Mouse (Mus musculus) kidney, adult 18-20 months (tissue): ENCODE results near the gene Dnajc5g.

Source experiments
- DNase-seq: peaks from one replicate; pipeline ENCODE4 v3.0.0; 2021

Dnajc5g gene

DNA sequence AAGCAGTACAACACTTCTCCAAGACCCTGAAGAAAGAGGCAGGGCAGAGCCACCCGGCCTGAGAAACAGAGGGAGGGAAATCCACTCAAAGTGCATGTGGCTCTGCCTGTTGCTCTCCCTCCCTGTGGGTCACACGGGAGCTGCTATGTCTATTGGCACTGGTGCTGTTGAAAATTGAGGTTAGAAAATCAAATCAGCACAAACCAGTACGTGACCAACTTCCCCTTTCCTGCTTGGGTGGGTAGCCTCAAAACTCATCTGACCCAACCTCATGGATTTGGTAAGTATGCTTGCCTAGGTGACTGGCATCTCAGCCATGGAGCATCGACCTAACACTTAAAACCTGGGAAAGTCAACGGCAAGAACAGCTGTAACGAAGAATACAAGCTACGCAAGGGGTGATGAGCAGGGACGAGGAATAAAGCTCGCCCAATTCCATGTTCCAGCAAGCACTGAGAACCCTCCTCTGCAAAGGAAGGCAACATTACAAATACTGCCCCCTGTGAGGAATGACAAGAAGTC, at the start of gene Dnajc5g:
Dnajc5g (plus strand) TSS at position 472 of the 522 bp plus-strand sequence.
- DNase-seq = no peak

DNA sequence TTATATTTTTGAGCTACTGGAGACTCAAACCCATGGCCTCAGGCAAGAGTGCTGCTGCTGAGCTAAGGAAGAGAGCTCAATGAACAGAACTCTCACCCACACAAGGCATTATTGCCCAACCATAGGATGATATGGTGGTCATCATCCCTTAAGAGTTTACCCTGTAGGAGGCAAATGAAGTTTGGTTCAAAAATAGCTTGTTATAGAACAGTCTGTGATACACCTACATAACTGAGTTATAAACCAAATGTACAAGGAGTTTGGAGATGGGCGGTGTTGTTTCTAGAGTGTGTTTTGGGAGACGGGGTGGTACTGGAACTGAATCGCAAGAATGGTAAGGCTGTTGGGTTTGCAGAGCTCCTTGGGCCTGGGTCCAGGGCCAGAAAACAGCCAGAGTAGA, 36.3 kb upstream of the Dnajc5g start:
- DNase-seq = no peak

DNA sequence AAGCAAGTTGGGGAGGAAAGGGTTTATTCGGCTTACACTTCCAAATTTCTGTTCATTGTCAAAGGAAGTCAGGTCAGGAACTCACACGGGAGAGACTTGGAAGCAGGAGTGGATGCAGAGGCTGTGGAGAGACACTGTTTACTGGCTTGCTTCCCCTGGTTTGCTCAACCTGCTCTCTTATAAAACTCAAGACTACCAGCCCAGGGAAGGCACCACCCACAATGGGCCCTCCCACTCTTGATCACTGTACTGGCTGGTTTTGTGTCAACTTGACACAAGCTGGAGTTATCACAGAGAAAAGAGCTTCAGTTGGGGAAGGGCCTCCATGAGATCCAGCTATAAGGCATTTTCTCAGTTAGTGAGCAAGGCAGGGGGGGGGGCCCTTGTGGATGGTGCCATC, 35.0 kb upstream of the Dnajc5g start:
- no peak for DNase-seq

DNA sequence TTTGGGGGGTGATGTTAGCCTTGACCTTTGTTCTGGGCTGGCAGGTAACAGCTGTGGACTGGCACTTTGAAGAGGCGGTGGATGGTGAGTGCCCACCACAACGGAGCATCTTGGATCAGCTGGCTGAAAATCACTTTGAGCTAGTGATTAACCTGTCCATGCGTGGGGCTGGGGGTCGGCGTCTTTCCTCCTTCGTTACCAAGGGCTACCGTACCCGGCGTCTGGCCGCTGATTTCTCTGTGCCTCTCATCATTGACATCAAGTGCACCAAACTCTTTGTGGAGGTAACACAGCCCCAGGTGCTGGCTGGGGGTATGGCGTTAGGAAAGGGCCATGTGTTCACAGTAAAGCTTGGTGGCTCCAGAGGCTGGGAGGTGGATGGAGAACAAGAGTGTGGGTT, 34.3 kb upstream of the Dnajc5g start:
- no peak for DNase-seq

DNA sequence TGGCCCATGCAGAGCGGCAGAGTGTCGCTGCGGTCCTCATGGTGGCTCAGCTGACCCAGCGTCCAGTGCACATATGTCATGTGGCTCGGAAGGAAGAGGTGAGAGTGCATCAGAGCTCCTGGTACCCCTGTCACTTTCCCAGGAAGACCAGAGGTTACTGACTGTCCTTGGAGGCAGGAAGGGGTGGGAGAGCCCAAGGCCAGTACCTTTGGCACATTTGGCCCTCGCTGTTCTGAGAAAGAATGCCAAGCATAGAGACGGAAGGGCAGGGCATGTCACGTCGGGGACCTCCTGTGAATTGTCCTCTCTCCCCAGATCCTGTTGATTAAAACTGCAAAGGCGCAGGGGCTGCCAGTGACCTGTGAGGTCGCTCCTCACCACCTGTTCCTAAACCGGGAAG, 32.9 kb upstream of the Dnajc5g start:
- no peak for DNase-seq

DNA sequence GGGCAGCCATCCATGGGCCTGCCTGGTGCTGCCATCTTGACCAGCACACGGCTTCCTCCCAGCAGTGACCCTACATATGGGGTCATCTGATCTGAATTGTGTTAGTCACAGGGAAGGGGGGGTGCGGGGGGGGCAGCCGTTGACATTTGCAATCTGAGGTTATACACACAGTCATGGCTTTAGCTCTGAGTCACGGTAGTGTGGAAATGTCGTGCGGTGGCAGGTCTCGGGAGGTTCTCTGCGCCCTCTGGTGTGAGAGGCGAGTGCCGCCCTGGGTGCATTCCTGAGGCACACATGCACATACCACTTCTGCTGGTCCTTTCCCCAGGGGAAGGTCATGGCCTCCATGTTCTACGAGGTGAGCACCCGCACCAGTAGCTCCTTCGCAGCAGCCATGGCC, 29.7 kb upstream of the Dnajc5g start:
- DNase-seq = no peak

DNA sequence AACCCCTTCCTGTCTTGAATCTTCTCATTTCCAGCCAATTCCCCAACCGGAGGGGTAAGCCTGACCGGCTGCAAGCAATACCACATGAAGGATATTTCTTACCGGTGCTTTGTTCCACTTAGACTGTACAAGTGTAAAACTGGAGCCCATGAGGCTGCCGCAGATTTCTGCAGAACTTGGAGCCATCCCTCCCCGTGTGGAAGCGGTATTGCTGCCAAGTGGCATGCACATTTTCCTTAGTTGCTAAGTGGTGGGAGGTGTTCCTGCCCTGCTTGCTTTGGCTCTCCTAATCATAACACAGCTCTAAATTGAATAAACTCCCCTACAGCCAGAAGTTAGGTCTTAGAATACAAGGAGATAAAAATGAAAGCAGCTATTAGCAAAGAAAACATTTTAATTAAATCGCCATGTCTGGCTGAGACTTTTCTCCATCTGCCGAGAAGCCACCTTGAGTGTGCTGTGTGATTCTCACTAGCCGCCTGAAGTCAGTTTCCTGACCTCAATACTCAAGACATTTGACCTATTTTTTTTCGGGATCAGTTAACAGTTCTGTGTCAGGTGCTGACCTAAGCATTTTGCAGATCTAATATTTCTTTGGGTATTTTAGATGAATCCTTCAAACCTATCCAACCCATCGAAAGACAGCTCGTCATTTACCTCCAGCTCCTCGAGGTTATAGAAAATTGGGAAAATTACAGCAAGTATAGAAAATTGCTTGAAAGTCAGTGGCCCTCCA, 25.9 kb upstream of the Dnajc5g start:
- DNase-seq = no peak

DNA sequence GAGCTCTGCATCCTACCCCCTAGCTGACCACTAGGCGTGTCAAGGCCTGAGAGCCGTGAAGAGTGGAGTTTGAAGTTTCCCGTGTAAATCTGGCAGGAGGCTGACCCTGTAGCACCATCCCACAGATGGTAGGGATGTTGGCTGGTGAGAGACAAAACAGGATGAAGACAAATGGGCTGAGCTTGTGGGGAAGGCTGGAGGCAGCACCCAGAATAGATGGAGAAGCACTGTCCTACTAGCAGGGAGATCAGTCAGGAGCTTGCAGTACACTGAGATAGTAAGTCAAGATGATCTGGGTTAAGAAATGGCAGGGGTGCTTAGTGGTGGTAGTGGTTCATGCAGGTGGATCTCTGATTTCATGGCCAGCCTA, 25.3 kb upstream of the Dnajc5g start:
- no peak for DNase-seq

DNA sequence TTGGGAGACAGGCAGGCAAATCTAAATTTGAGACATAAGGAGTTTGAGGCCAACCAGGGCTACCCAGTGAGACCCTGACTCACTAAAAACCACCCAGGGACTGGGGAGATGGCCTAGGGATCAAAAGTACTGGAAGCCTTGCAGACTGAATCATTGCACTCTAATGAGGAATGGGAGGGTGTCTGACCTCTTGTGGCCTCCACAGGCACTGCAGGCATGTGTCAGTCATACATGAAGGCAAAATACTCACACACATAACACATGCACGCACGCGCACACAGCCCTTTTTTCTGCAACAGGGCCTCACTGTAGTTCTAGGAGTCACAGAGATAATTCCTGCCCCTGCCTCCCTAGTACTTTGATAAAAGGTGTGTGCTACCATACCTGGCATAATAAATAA, 24.7 kb upstream of the Dnajc5g start:
- DNase-seq = peak; percentile 43

DNA sequence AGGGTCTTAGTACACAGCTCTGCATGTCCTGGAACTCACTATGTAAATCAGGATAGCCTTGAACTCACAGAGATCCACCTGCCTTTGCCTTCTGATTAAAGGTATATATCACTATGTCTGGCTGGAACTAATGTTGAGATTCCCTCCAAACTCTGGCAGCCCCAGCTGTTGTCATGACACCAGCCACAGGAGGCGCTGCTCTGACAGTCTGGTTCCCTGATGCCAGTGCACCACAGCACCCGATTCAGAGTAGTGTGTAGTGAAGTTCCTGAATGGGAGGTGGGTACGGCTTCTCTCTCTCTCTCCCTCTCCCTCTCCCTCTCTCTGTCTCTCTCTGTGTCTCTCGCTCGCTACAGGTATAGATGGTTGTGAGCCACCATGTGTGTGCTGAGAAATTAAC, 23.7 kb upstream of the Dnajc5g start:
- DNase-seq = peak; percentile 68

DNA sequence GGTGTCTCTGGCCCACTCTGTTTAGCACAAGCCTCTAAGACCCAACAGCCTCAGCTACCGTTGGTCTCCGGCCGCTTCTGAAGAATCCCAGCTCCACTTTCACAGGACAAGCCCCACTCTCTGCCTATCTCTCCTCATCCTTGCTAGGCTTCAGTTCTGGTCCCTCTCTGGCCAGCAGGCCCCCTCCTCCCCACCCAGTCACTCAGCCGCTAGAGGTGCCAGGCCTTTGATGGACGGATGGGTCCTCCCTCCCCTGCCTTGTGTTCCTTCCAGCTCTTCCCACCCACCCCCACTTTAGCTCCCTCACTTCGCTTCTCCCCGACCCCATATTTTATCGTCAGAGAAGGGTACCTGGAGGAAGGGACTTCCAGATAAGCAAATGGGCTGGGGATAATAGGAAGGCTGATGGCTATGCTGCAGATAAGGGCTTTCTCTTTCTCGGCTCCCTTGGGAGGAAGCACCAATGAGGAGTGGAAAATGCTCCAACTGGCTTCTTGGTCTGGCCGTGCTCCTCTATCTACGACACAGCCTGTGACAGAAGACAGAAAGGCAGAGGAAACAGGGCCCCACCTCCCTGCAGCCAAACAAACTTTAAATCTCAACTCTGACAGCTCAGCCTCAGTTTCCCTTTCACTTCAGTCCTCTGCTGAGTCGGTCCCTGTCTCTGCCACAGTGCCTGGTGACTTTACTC, 23.0 kb upstream of the Dnajc5g start:
- peak; percentile 19 for DNase-seq

DNA sequence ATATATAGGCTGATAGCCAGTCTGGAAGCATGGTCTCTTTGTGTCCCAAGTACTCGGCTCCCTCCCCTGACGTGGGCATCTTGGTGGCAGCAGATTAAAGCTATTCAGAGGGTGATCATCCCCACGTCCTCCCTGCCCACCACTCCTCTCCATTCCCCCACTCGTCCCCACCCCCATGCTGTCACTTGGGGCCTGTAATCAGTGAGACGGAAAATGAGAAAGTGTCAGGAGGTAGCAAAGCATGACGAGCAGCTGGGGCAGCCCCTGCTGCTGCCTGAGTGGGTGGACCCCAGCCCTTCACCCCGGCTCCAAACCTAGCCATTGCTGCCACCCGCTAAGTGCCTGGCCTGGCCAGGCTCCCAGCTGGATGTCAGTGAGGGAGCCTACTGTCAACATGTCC, 22.1 kb upstream of the Dnajc5g start:
- DNase-seq = no peak

DNA sequence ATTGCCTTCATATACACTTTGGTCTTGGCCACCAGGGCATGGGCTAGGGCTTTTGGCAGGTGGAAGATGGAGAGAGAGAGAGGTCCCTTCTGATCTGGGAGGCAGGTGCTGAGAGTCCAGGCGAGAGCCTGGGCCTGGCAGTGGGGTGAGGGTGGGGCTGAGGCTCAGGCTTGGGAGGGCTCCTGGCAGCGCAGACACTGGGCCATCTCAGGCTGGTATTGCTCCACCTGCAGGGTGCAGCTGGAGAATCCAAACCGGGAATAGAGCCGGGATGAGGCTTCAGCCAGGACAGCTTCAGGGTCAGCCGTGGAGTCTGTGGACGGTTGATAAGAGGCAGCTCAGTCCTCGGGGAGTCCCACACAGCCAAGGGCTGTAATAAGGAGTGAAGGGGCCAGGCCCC, 19.5 kb upstream of the Dnajc5g start:
- no peak for DNase-seq

DNA sequence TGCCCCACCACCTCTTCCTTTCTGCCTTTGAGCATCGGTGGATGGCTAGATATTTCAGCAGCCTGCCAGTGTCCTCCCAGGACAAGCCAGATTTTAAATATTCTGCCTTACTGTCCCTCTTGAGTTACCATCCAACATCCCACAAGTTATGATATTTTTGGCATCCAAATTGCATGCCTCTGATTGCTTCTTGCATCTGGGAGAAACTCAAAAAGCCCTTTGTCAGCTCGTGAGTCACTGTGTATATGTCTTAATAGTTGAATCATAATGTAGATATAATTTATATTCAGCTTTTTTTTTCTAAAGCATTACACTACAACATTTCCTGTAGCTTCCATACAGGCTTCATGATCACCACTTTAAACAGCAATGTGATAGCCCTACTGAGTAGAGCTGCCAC, 19.0 kb upstream of the Dnajc5g start:
- DNase-seq = no peak

DNA sequence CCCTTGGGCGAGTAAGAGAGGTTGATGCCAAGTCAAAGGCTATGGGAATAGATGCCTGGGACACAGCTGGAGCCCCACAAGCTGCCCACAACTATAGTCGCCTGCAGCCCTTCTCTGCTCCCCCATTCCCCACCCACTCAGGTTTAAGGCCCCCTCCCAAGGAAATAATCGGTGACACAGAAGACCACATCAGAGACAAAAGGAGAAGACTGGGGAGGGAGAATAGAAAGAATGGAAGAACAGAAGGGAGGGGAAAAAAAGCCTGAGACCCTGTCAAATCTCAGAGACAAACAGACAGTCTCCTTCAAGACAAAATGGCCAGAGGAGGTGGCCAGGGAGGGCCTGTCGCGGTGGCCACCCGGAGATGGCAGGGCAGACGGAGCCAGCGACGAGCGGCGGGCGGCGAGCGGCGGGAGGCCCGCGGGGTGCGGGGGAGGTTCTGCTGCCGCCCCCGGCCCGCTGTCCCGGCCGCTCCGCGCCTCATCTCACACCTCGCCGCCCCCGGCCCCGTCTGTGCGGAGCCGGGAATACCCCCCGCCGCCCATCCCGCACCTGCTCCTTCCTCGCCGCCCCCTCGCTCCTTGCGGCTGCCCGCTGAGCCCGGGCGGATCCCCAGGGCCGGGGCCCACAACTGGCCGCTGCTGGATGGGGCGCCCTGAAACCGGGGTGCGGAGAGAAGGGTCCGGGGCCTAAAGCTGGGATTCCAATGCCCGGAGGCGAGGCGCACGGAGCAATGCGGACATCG, 13.7 kb upstream of the Dnajc5g start:
- DNase-seq = no peak

DNA sequence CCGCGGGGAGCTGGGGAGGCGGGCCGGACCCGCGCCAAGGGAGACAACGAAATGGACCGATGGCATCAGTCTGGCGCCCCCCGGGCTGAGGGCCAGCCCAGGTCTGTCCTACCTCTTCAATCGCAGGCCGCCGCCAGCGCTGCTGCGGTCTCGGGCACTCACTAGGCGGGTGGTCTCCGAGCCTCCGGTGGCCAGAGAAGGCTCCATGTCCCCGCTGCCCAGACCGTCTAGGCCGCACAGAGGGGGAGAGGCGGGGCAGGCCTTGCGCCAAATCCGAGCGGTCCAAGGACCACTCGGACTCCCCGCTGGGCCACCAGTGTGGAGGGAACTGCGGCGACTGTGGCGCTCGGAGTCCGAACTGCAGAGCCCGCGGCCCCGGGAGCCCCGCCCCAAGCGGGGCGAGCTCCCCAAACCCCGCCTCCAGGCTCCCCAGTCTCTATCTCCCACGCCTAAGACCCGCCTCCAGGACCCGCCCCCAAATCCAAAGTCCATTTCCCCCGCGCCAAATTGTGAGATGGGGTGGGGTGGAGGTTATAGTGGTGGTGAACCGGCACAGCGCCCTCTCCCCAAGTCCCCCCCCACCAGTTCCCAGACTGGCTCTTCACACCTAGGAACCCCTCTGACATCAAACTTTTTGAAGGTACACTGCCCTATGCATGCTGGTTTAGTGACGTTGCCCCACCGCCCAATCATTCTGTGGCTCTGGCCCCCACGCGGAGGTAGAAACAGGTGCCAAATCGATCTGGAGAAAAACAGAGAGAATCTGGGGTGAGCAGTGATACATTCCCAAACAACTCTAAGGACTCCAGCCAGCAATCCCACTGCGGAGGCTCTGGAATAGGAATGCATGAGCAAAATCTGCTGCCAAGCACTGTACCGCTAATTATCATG, 12.7 kb upstream of the Dnajc5g start:
- DNase-seq = peak; percentile 71

DNA sequence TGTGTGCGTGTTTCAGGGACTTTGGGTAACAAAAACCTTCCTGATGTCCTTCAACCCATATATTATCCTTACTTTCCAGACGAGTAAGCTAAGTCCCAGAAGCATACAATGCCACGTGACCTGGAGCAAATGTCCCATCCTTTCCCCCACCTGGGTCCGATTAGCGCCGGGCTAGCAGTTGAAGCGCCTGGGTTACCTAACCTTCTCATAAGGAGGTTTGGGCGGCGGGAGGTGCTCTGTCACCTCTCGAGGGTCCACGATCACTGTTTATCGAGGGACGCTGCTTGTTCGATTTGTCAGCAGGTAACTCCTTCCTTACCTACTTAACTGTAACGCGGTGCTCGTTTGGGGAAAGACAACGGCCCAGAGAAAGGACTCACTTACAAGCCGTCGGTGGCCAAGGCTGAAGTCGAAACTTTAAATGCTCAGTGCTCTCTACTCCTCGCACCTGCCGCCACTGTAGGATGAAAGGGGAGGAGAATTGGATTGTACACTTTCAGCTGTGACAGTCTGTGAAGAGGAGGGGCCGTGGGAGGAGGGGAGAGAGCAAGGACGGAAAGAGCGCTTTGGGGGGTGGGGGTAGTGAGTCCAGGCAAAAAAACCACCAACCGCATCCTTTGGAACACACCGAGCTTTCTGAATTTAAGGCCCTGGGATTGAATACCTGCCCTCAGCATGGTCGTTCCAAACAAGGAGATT, 11.8 kb upstream of the Dnajc5g start:
- peak; percentile 6 for DNase-seq

DNA sequence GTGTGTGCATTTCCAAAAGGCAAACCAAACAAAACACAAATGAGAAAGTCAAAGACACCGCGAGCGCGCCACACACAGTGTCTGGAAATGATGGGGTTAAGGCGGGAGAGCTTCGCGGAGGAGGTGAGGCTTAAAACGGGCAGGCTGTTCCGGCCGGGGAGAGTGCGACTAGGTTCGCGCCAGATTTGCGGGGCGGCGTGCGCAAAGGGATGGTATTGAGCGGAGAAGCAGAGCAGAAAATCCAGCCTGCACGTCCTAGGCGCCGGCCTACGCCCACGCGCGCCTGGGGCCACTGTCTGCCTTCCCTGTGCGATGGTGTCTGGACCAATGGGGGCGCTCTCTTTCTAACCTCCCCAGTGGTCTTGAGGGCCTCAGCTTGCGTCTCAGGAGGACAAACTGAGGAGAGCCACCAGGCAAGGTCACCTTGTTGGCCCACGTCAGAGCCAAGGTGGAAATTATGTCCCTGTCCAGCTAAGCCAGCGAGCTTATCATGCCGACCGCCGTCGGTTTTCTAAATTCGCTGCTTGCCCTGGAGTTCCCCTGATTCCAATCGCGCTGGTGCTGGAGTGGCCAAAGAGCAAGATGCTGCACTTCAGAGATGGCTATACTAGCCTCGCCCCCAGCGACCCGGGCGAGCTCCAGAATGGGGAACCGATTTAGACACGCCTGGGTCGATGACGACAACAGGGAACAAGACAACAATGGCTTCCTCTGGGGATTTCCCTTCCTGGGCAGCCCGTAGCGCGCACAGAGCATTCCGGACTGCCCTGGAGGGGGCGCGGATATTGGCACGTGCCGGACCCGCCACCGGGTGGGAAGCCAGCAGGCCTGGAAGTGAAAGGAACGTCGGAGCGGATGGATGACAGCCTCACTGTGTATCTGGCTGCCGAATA, 11.0 kb upstream of the Dnajc5g start:
- DNase-seq = peak; percentile 43

DNA sequence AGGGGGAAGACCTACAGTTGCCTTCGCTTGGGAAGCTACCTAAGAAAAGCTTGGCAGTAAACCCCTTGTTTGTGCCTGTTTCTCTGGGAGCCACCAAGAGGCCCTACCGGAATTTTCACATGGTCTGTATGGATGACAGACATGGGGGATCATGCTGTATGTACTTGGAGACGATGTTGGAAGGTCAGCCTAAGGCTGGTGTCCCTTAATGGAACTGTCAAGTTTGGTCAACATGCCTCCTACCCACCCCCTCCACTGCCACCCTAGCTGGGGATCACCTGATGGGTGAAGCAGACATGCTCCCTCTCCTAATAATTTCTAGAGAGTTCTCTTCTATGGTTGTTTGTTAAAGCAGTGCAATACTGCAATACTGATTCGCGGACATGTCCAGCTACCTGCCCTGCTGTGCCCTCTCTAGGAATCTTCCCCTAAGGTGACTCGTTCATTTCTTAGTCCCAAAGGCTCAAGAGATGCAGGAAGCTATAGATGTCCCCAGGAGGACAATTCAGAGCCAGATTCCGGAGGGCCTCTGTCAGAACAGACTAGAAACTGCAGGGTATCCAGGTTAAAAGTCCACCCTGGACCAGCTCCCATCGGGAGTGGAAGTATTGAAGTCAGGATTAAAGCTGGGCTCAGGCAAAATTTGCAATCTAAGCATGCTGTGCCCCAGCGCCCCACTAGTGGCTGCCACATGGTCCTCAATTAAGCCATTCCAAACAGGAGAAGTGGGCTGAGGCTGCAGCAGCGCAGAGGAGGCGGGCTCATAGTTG, 10.2 kb upstream of the Dnajc5g start:
- DNase-seq = no peak

DNA sequence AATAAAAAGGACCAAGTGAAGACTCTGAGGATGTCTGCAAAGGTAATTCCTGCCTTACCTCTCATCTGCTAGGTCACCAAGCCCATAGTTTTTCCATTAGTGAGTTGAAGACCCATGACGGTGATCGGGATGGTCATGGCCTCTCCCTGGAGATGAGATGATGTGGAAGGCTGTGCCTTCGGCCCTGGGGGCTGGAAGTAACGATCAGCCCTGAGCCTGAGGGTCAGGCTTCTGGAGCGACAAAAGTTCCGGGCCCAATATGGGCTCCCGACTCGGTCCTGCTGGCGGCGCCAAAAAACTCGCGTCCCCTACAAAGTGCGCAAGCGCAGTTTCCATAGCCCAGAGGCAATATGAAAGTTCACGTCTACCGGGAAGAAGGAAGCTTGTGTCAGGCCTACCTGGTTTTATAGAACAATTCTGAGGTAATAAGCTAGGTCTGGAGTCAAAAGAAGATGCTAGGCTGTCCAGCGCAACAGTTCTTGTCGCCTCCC, 2.0 kb downstream of the Dnajc5g start, which contains the start of gene Slc30a3:
Slc30a3 (minus strand) TSS at position 238 of the 491 bp plus-strand sequence.
- no peak for DNase-seq
